Mouse (Mus musculus) limb, embryonic 14.5 days (tissue): Measurements from ENCODE around the gene Ifnar1. TPM values are rescaled to one million over a fixed set of nuclear protein-coding genes. Genes with fewer than 3 reads are reported as not detected.

ENCODE experiments used
- ATAC-seq: fragments of 200-750 bp; cut with Nextera tagmentation; 2 replicates; pipeline ENCODE4 v1.8.0; 2017; ENCODE audit warnings: low read depth, moderate number of reproducible peaks, moderate TSS enrichment; ENCODE audit not compliant: low FRiP score
- DNase-seq: peaks from one replicate; pipeline ENCODE4 v3.0.0-alpha.2; 2015; ENCODE audit warnings: low spot score
- H3K27ac ChIP-seq: fragments of 300-500 bp; sonication (generic); replicated peaks from 2 replicates; pipeline ENCODE4 v1.5.1; 2014; ENCODE audit warnings: low read depth, mild to moderate bottlenecking, low read length, moderate library complexity, mixed read lengths
- H3K27me3 ChIP-seq: fragments of 300-500 bp; sonication (generic); 2 replicates; pipeline ENCODE4 v1.6.1; 2014; ENCODE audit warnings: low read length, mixed read lengths; ENCODE audit not compliant: control insufficient read depth, insufficient read depth
- H3K36me3 ChIP-seq: fragments of 300-500 bp; sonication (generic); 2 replicates; pipeline ENCODE4 v1.6.1; 2014; ENCODE audit warnings: mild to moderate bottlenecking, low read length, moderate library complexity, mixed read lengths; ENCODE audit not compliant: control insufficient read depth, insufficient read depth
- H3K4me1 ChIP-seq: fragments of 300-500 bp; sonication (generic); 2 replicates; pipeline ENCODE4 v1.6.1; 2014; ENCODE audit warnings: antibody characterized with exemption, low read length, mixed read lengths; ENCODE audit not compliant: control insufficient read depth, insufficient read depth
- H3K4me2 ChIP-seq: fragments of 300-500 bp; sonication (generic); replicated peaks from 2 replicates; pipeline ENCODE4 v1.6.1; 2014; ENCODE audit warnings: low read depth, mild to moderate bottlenecking, low read length, moderate library complexity; ENCODE audit not compliant: severe bottlenecking
- H3K4me3 ChIP-seq: fragments of 300-500 bp; sonication (generic); replicated peaks from 2 replicates; pipeline ENCODE4 v1.5.1; 2014; ENCODE audit warnings: low read length
- H3K9ac ChIP-seq: fragments of 300-500 bp; sonication (generic); 2 replicates; pipeline ENCODE4 v1.6.1; 2014; ENCODE audit warnings: mild to moderate bottlenecking, low read depth, low read length, moderate library complexity; ENCODE audit not compliant: severe bottlenecking
- H3K9me3 ChIP-seq: fragments of 300-500 bp; sonication (generic); 2 replicates; pipeline ENCODE4 v1.6.1; 2016; ENCODE audit warnings: low read length; ENCODE audit not compliant: control insufficient read depth
- POLR2A ChIP-seq: fragments of 200-500 bp; IDR thresholded peaks from 2 replicates; pipeline ENCODE4 v1.8.0; 2012; ENCODE audit warnings: inconsistent platforms, mild to moderate bottlenecking, moderate library complexity, borderline replicate concordance; ENCODE audit not compliant: insufficient read depth, insufficient read length; ENCODE audit errors: extremely low read depth
- WGBS: fragments of 180-500 bp; shearing (Covaris S2); extraction: QIAGEN DNeasy Blood & Tissue Kit; methylation state at CpG from one replicate; pipeline ENCODE4 v1.1.7; 2014; 5-methylcytosine and 5-hydroxymethylcytosine counted together
- polyA plus RNA-seq, 2 experiments: library from polyadenylated mRNA; depleted of rRNA in 1 of 2; stranded (reverse) in 1 of 2; unstranded in 1 of 2; fragments of >200 nt; fragmentation: Nextera tagmentation in 1 of 2; extraction: Ambion mirVana in 1 of 2; gene quantifications; 2 replicates each; pipeline versions ENCODE4 v1.2.1 to v1.2.3; 2012 to 2014

Ifnar1 gene
- polyA plus RNA-seq, 2 experiments: 45.3 to 53.7 TPM

DNA sequence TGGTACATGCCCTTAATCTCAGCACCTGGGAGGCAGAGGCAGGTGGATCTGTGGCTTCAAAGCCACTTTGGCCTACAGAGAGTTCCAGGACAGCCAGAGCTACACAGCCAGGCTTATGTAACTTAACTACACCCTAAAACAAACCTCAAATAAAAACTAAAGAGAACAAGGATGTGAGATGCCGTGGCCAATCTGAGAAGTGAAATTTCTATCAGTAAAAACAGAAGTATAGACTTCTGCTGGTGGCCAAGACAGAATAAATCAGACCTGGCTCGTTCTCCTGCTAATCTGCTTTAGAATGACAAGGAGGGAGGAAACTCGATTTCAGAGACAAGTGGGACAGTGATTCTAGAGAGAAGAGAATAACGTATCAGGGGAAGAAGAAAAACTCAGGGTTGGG is 29.2 kb upstream of the Ifnar1 start:
- 75% methylated on average over 4 of the region's 4 CpGs for WGBS
- Histone ChIP-seq H3K4me3 (no peak overlapping the region), H3K9ac (no peak overlapping the region), H3K36me3 (no peaks in the 10 kb centered on the region), H3K4me1 (peaks cover 6% of the 10 kb centered on the region), H3K4me2 (no peak overlapping the region), H3K9me3 (no peaks in the 10 kb centered on the region), H3K27ac (no peak overlapping the region), H3K27me3 (no peaks in the 10 kb centered on the region)
- no peak for DNase-seq
- no peak for ATAC-seq
- no peak for TF ChIP-seq POLR2A

DNA sequence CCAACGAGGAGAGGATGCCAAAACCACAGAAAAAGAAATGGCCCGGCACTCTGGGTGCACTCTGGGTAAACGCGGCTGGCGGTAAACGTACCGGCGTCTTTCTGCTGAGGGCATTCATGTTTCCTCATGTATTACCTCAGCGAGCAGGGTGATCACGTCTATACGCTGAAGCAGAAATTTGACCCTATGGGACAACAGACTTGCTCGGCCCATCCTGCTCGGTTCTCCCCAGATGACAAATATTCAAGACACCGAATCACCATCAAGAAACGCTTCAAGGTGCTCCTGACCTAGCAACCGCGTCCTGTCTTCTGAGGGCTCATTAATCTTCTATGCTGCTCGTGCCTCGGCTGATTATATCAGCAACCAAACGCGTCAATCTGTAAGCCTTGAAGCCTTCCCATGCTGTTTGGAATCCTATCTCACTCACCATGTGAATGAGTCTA is 26.7 kb upstream of the Ifnar1 start:
- H3K27ac ChIP-seq: no peak overlapping the region

DNA sequence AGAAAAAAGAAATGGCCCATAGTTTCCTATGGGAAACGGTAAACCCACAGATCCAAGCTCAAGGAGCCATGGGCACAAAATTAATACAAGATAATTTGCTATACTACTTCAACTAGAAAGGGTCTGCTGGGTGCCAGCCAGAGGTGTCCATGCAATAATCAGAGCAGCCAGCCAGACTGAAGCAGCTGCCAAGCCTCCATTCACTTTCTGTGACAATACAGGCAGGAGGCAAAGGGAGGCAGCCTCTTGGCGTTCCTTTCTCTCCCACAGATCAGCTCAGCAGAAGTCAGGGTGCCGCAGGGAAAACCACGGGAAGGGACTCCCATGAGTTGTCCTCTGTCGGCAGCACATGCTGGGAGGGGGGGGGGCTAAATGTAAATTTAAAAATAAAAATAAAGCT is 26.1 kb upstream of the Ifnar1 start:
- H3K9ac ChIP-seq: no peak overlapping the region
- H3K4me1 ChIP-seq: no peaks in the 10 kb centered on the region
- ATAC-seq: no peak
- H3K4me3 ChIP-seq: no peak overlapping the region
- no peak overlapping the region for H3K4me2 ChIP-seq
- DNase-seq: no peak
- no peak overlapping the region for H3K27ac ChIP-seq
- no peaks in the 10 kb centered on the region for H3K36me3 ChIP-seq
- no peaks in the 10 kb centered on the region for H3K9me3 ChIP-seq
- H3K27me3 ChIP-seq: no peaks in the 10 kb centered on the region
- WGBS: 67% methylated on average over 5 of the region's 5 CpGs
- no peak for TF ChIP-seq POLR2A

More for the DNA sequence above, 26.7 kb upstream of the Ifnar1 start:
- Histone ChIP-seq H3K36me3 (no peaks in the 10 kb centered on the region), H3K4me1 (no peaks in the 10 kb centered on the region), H3K4me3 (no peak overlapping the region), H3K4me2 (no peak overlapping the region), H3K9ac (no peak overlapping the region), H3K27me3 (no peaks in the 10 kb centered on the region), H3K9me3 (no peaks in the 10 kb centered on the region)
- TF ChIP-seq POLR2A: no peak
- ATAC-seq: no peak
- no peak for DNase-seq
- WGBS: 78% methylated on average over 21 of the region's 21 CpGs

DNA sequence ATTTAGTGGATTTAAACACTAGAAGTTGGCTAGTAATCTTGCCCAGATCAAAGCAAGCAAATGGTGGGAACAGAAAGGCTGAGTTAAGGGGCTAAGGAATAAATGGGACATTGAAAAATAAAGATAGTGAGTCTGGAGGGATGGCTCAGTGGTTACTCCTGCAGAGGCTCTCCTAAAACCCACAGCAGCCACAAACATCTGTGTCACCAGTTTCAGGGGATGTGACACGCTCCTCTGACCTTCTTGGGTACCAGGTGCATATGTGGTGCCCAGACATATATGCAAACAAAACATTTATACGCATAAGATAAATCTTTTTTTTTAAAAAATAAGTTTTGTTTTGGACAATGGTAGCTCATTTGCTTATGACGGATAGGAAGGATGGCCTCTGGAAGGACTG is 25.6 kb upstream of the Ifnar1 start:
- Histone ChIP-seq H3K9me3 (no peaks in the 10 kb centered on the region), H3K4me3 (no peak overlapping the region), H3K27ac (no peak overlapping the region), H3K4me1 (peaks cover 4% of the 10 kb centered on the region), H3K9ac (no peak overlapping the region), H3K27me3 (no peaks in the 10 kb centered on the region), H3K36me3 (no peaks in the 10 kb centered on the region), H3K4me2 (no peak overlapping the region)
- DNase-seq (no peak), ATAC-seq (no peak)
- TF ChIP-seq POLR2A: no peak
- 93% methylated on average over 3 of the region's 3 CpGs for WGBS

DNA sequence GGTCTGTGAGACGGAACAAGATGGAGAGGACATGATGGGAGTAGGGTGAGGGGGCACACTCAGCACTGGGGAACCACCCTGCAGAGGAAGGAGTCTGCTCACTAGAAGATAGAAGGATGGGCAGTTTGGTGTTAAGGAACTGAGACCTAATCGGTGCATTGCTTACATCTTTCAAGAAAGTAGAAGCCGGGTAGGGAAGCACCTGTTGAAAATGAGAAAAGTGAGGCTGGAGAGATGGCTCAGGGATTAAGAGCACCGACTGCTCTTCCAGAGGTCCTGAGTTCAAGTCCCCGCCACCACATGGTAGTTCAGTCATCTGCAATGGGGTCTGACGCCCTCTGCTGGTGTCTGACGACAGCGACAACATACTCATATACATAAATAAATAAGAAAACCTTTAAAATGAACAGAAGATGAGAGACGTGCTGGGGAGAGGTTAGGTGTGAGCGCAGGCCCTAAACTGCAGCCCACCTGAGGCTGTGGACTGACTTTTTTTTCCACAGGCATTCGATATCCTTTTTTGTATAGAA is 25.1 kb upstream of the Ifnar1 start:
- H3K27ac ChIP-seq: no peak overlapping the region
- H3K27me3 ChIP-seq: no peaks in the 10 kb centered on the region
- no peaks in the 10 kb centered on the region for H3K36me3 ChIP-seq
- no peak overlapping the region for H3K9ac ChIP-seq
- ATAC-seq: no peak
- no peak overlapping the region for H3K4me3 ChIP-seq
- H3K4me2 ChIP-seq: no peak overlapping the region
- no peaks in the 10 kb centered on the region for H3K9me3 ChIP-seq
- 68% methylated on average over 11 of the region's 11 CpGs for WGBS
- TF ChIP-seq POLR2A: no peak
- H3K4me1 ChIP-seq: peaks cover 6% of the 10 kb centered on the region
- no peak for DNase-seq

DNA sequence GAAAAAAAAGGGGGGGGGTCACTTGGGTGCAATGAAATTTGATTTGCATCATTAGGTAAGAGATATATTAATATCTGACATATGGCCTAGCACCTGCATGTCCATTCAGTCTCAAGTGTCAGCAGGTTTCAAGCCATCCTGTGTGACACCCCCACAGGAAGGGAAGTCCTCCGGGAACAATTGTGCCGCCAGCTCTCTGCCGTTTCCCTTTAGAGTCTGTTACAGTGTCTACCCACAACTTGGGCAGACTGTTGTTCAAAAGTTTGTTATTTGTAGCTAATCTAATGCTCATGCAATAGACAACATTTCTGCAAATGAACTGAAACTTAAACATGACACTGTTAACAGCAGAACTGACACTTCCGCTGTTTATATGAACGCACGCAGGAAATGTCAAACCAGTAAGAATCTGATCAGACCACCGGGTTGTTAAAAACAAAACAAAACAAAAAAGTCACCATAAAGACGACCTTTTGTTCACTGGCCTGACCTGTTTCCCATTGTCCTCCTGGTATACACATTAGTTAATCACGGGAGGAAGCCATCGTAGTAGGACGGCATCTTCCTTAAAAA is 23.9 kb upstream of the Ifnar1 start:
- ATAC-seq: no peak

More for the DNA sequence above, 23.9 kb upstream of the Ifnar1 start:
- Histone ChIP-seq H3K27me3 (no peaks in the 10 kb centered on the region), H3K4me1 (peaks cover 12% of the 10 kb centered on the region), H3K27ac (no peak overlapping the region), H3K4me3 (no peak overlapping the region), H3K36me3 (no peaks in the 10 kb centered on the region), H3K9me3 (no peaks in the 10 kb centered on the region), H3K4me2 (no peak overlapping the region), H3K9ac (no peak overlapping the region)
- TF ChIP-seq POLR2A: no peak
- WGBS: 73% methylated on average over 11 of the region's 11 CpGs
- no peak for DNase-seq
